Mouse (Mus musculus) limb, embryonic 14.5 days (tissue): ENCODE data around the gene Krt86. TPM values are rescaled to one million over a fixed set of nuclear protein-coding genes. Genes with fewer than 3 reads are reported as not detected.

Experiments
- ATAC-seq: fragments of 200-750 bp; cut with Nextera tagmentation; 2 replicates; pipeline ENCODE4 v1.8.0; 2017; ENCODE audit warnings: low read depth, moderate number of reproducible peaks, moderate TSS enrichment; ENCODE audit not compliant: low FRiP score
- DNase-seq: peaks from one replicate; pipeline ENCODE4 v3.0.0-alpha.2; 2015; ENCODE audit warnings: low spot score
- H3K27ac ChIP-seq: fragments of 300-500 bp; sonication (generic); replicated peaks from 2 replicates; pipeline ENCODE4 v1.5.1; 2014; ENCODE audit warnings: low read depth, mild to moderate bottlenecking, low read length, moderate library complexity, mixed read lengths
- H3K27me3 ChIP-seq: fragments of 300-500 bp; sonication (generic); 2 replicates; pipeline ENCODE4 v1.6.1; 2014; ENCODE audit warnings: low read length, mixed read lengths; ENCODE audit not compliant: control insufficient read depth, insufficient read depth
- H3K36me3 ChIP-seq: fragments of 300-500 bp; sonication (generic); 2 replicates; pipeline ENCODE4 v1.6.1; 2014; ENCODE audit warnings: mild to moderate bottlenecking, low read length, moderate library complexity, mixed read lengths; ENCODE audit not compliant: control insufficient read depth, insufficient read depth
- H3K4me1 ChIP-seq: fragments of 300-500 bp; sonication (generic); 2 replicates; pipeline ENCODE4 v1.6.1; 2014; ENCODE audit warnings: antibody characterized with exemption, low read length, mixed read lengths; ENCODE audit not compliant: control insufficient read depth, insufficient read depth
- H3K4me2 ChIP-seq: fragments of 300-500 bp; sonication (generic); replicated peaks from 2 replicates; pipeline ENCODE4 v1.6.1; 2014; ENCODE audit warnings: low read depth, mild to moderate bottlenecking, low read length, moderate library complexity; ENCODE audit not compliant: severe bottlenecking
- H3K4me3 ChIP-seq: fragments of 300-500 bp; sonication (generic); replicated peaks from 2 replicates; pipeline ENCODE4 v1.5.1; 2014; ENCODE audit warnings: low read length
- H3K9ac ChIP-seq: fragments of 300-500 bp; sonication (generic); 2 replicates; pipeline ENCODE4 v1.6.1; 2014; ENCODE audit warnings: mild to moderate bottlenecking, low read depth, low read length, moderate library complexity; ENCODE audit not compliant: severe bottlenecking
- H3K9me3 ChIP-seq: fragments of 300-500 bp; sonication (generic); 2 replicates; pipeline ENCODE4 v1.6.1; 2016; ENCODE audit warnings: low read length; ENCODE audit not compliant: control insufficient read depth
- POLR2A ChIP-seq: fragments of 200-500 bp; IDR thresholded peaks from 2 replicates; pipeline ENCODE4 v1.8.0; 2012; ENCODE audit warnings: inconsistent platforms, mild to moderate bottlenecking, moderate library complexity, borderline replicate concordance; ENCODE audit not compliant: insufficient read depth, insufficient read length; ENCODE audit errors: extremely low read depth
- WGBS: fragments of 180-500 bp; shearing (Covaris S2); extraction: QIAGEN DNeasy Blood & Tissue Kit; methylation state at CpG from one replicate; pipeline ENCODE4 v1.1.7; 2014; 5-methylcytosine and 5-hydroxymethylcytosine counted together
- polyA plus RNA-seq, 2 experiments: library from polyadenylated mRNA; depleted of rRNA in 1 of 2; stranded (reverse) in 1 of 2; unstranded in 1 of 2; fragments of >200 nt; fragmentation: Nextera tagmentation in 1 of 2; extraction: Ambion mirVana in 1 of 2; gene quantifications; 2 replicates each; pipeline versions ENCODE4 v1.2.1 to v1.2.3; 2012 to 2014

Gene Krt86
- polyA plus RNA-seq, 2 experiments, result 0.10 TPM; not detected in 1

- 78% methylated on average over 16 of the region's 16 CpGs for WGBS
- Histone ChIP-seq H3K9ac (no peak overlapping the region), H3K4me3 (no peak overlapping the region), H3K27ac (no peak overlapping the region), H3K4me2 (no peak overlapping the region), H3K9me3 (0 out of 2 replicates have a peak, but pooled peaks cover 3% of the 10 kb centered on the region), H3K36me3 (no peaks in the 10 kb centered on the region), H3K4me1 (no peaks in the 10 kb centered on the region), H3K27me3 (no peaks in the 10 kb centered on the region)
- DNase-seq, result no peak
- ATAC-seq, result no peak
- no peak for TF ChIP-seq POLR2A
Observed at GRCm38 (mm10) chr15:101458361-101458930, 14.8 kb upstream of the Krt86 start.

- no peak for TF ChIP-seq POLR2A
Observed at GRCm38 (mm10) chr15:101459283-101459682, 14.0 kb upstream of the Krt86 start.

GRCm38 (mm10) chr15:101463651-101464050, 9.6 kb upstream of the Krt86 start, which contains the start of gene Krt81:
Gene Krt81 (minus strand): TSS chr15:101463751.
- WGBS, result 84% methylated on average over 12 of the region's 13 CpGs
- H3K9ac ChIP-seq, result no peak within 1 kb of the TSS
- H3K4me2 ChIP-seq, result no peak within 1 kb of the TSS
- no peaks in the 10 kb centered on the region for H3K36me3 ChIP-seq
- no peak within 1 kb of the TSS for H3K4me3 ChIP-seq
- DNase-seq (no peak), ATAC-seq (no peak)
- no peak for TF ChIP-seq POLR2A
- H3K27me3 ChIP-seq, result no peaks in the 10 kb centered on the region
- no peak within 1 kb of the TSS for H3K27ac ChIP-seq
- no peaks in the 10 kb centered on the region for H3K9me3 ChIP-seq
- H3K4me1 ChIP-seq, result no peaks in the 10 kb centered on the region

More at GRCm38 (mm10) chr15:101459283-101459682, 14.0 kb upstream of the Krt86 start:
- Histone ChIP-seq H3K9ac (no peak overlapping the region), H3K27me3 (no peaks in the 10 kb centered on the region), H3K27ac (no peak overlapping the region), H3K36me3 (no peaks in the 10 kb centered on the region), H3K4me3 (no peak overlapping the region), H3K4me1 (no peaks in the 10 kb centered on the region), H3K9me3 (0 out of 2 replicates have a peak, but pooled peaks cover 3% of the 10 kb centered on the region), H3K4me2 (no peak overlapping the region)
- WGBS, result 65% methylated on average over 14 of the region's 14 CpGs
- ATAC-seq, result no peak
- DNase-seq, result no peak

- no peak for DNase-seq
- ATAC-seq, result no peak
- TF ChIP-seq POLR2A, result no peak
- Histone ChIP-seq H3K9ac (no peak overlapping the region), H3K4me1 (no peaks in the 10 kb centered on the region), H3K36me3 (no peaks in the 10 kb centered on the region), H3K4me2 (no peak overlapping the region), H3K9me3 (no peaks in the 10 kb centered on the region), H3K27me3 (no peaks in the 10 kb centered on the region), H3K27ac (no peak overlapping the region), H3K4me3 (no peak overlapping the region)
- WGBS, result 81% methylated on average over 4 of the region's 4 CpGs
Observed at GRCm38 (mm10) chr15:101469093-101469492, 4.2 kb upstream of the Krt86 start.

GRCm38 (mm10) chr15:101479007-101479665, 5.9 kb downstream of the Krt86 start:
- no peak for ATAC-seq
- no peak overlapping the region; the same call in 1 of the 2 replicates for H3K9ac ChIP-seq

More at GRCm38 (mm10) chr15:101479007-101479665, 5.9 kb downstream of the Krt86 start:
- WGBS, result 11% methylated on average over 31 of the region's 31 CpGs
- peak; percentile 28 for DNase-seq
- H3K27ac ChIP-seq, result no peak overlapping the region
- peaks cover 9% of the 10 kb centered on the region; the same call in 1 of the 2 replicates for H3K27me3 ChIP-seq
- no peak for TF ChIP-seq POLR2A
- H3K4me1 ChIP-seq, result 0 out of 2 replicates have a peak, but pooled peaks cover 4% of the 10 kb centered on the region
- H3K36me3 ChIP-seq, result no peaks in the 10 kb centered on the region
- no peaks in the 10 kb centered on the region for H3K9me3 ChIP-seq
- H3K4me2 ChIP-seq, result peak overlapping the region; percentile 48
- H3K4me3 ChIP-seq, result peak overlapping the region; percentile 24
